Mouse (Mus musculus) CH12.LX (cell line): Measurements from ENCODE around the gene Srgap1. TPM values are rescaled to one million over a fixed set of nuclear protein-coding genes. Genes with fewer than 3 reads are reported as not detected.

Experiments used
- DNase-seq: peaks from one replicate; pipeline ENCODE4 v3.0.0-alpha.2; 2013; ENCODE audit errors: extremely low read depth
- H3K27ac ChIP-seq: 2 replicates; pipeline ENCODE4 v1.5.1; 2012; ENCODE audit warnings: low read depth, mild to moderate bottlenecking, control low read depth, moderate library complexity; ENCODE audit not compliant: insufficient read depth
- H3K27me3 ChIP-seq: replicated peaks from 2 replicates; pipeline ENCODE3; 2012; ENCODE audit warnings: inconsistent platforms
- H3K36me3 ChIP-seq, 2 experiments: replicated peaks in 1 of 2; 2 replicates each; pipeline versions ENCODE3 to v1.6.1; 2012; ENCODE audit warnings: inconsistent platforms in 1 of 2, low read length in 1 of 2, mild to moderate bottlenecking in 1 of 2, mixed read lengths in 1 of 2, moderate library complexity in 1 of 2; ENCODE audit not compliant: control insufficient read depth in 1 of 2, insufficient read depth in 1 of 2
- H3K4me1 ChIP-seq, 2 experiments: 2 replicates each; pipeline ENCODE4 v1.6.1; 2012; ENCODE audit warnings: inconsistent platforms in 1 of 2, moderate library complexity in 1 of 2; ENCODE audit not compliant: insufficient read depth in 2 of 2, control insufficient read depth in 1 of 2
- H3K4me2 ChIP-seq: 2 replicates; pipeline ENCODE4 v1.6.1; 2012; ENCODE audit warnings: low read depth, mild to moderate bottlenecking, control low read depth; ENCODE audit not compliant: poor library complexity, insufficient read depth, severe bottlenecking
- H3K4me3 ChIP-seq, 3 experiments: fragments of 150-350 bp in 1 of 3; sonication (generic) in 1 of 3; replicated peaks in 1 of 3; 2 replicates each; pipeline versions ENCODE3 to v1.5.1; 2011 to 2012; ENCODE audit warnings: low read depth in 2 of 3, low read length in 2 of 3, mild to moderate bottlenecking in 2 of 3, moderate library complexity in 2 of 3, control low read depth in 1 of 3, improper control_type of control experiment in 1 of 3, inconsistent platforms in 1 of 3, mixed read lengths in 1 of 3; ENCODE audit not compliant: poor library complexity in 1 of 3
- H3K79me2 ChIP-seq: replicated peaks from 2 replicates; pipeline ENCODE4 v1.6.1; 2012; ENCODE audit warnings: mild to moderate bottlenecking, moderate library complexity; ENCODE audit not compliant: control insufficient read depth, poor library complexity, insufficient read depth, severe bottlenecking; ENCODE audit errors: extremely low read depth
- H3K9ac ChIP-seq: 2 replicates; pipeline ENCODE4 v1.6.1; 2012; ENCODE audit warnings: low read depth, mild to moderate bottlenecking, control low read depth, moderate library complexity; ENCODE audit not compliant: insufficient read depth
- H3K9me3 ChIP-seq: replicated peaks from 2 replicates; pipeline ENCODE3; 2012; ENCODE audit warnings: low read length, inconsistent platforms, mixed read lengths
- CHD1 ChIP-seq: IDR thresholded peaks from 2 replicates; pipeline ENCODE4 v1.6.1; 2012; ENCODE audit warnings: low read depth, low read length, improper control_type of control experiment, inconsistent platforms
- CHD2 ChIP-seq: IDR thresholded peaks from 2 replicates; pipeline ENCODE4 v1.6.1; 2011; ENCODE audit warnings: low read length, improper control_type of control experiment
- CTCF ChIP-seq, 2 experiments: IDR thresholded peaks in 1 of 2; conservative IDR thresholded peaks in 1 of 2; 2 replicates each; pipeline ENCODE4 v1.5.1; 2011 to 2012; ENCODE audit warnings: low read depth in 2 of 2, low read length in 2 of 2, improper control_type of control experiment in 1 of 2, inconsistent platforms in 1 of 2, mild to moderate bottlenecking in 1 of 2, moderate library complexity in 1 of 2
- E2F4 ChIP-seq: IDR thresholded peaks from 2 replicates; pipeline ENCODE4 v1.6.1; 2011; ENCODE audit warnings: low read depth, low read length, improper control_type of control experiment; ENCODE audit not compliant: insufficient replicate concordance
- EP300 ChIP-seq: IDR thresholded peaks from 2 replicates; pipeline ENCODE4 v1.6.1; 2011; ENCODE audit warnings: low read length, improper control_type of control experiment
- ETS1 ChIP-seq: conservative IDR thresholded peaks from 2 replicates; pipeline ENCODE4 v1.6.1; 2012; ENCODE audit warnings: low read depth, mild to moderate bottlenecking, inconsistent platforms, low read length, improper control_type of control experiment, moderate library complexity
- GABPA ChIP-seq: IDR thresholded peaks from 2 replicates; pipeline ENCODE4 v1.6.1; 2012; ENCODE audit warnings: low read depth, low read length, improper control_type of control experiment, inconsistent platforms; ENCODE audit not compliant: insufficient replicate concordance
- HCFC1 ChIP-seq: IDR thresholded peaks from 2 replicates; pipeline ENCODE4 v1.6.1; 2012; ENCODE audit warnings: low read depth, mild to moderate bottlenecking, inconsistent platforms, low read length, improper control_type of control experiment
- IRF4 ChIP-seq: IDR thresholded peaks from 2 replicates; pipeline ENCODE4 v1.6.1; 2014; ENCODE audit warnings: low read depth, mild to moderate bottlenecking, inconsistent platforms, low read length, improper control_type of control experiment
- JUN ChIP-seq: IDR thresholded peaks from 2 replicates; pipeline ENCODE4 v1.6.1; 2011; ENCODE audit warnings: low read depth, mild to moderate bottlenecking, low read length, improper control_type of control experiment, moderate library complexity; ENCODE audit not compliant: insufficient read depth
- MAFK ChIP-seq: IDR thresholded peaks from 2 replicates; pipeline ENCODE4 v1.6.1; 2011; ENCODE audit warnings: low read length, improper control_type of control experiment; ENCODE audit not compliant: insufficient replicate concordance
- MEF2A ChIP-seq: IDR thresholded peaks from 2 replicates; pipeline ENCODE4 v1.6.1; 2014; ENCODE audit warnings: low read depth, mild to moderate bottlenecking, inconsistent platforms, low read length, improper control_type of control experiment, borderline replicate concordance
- MXI1 ChIP-seq: IDR thresholded peaks from 2 replicates; pipeline ENCODE4 v1.6.1; 2011; ENCODE audit warnings: mild to moderate bottlenecking, low read depth, low read length, improper control_type of control experiment
- MYC ChIP-seq: IDR thresholded peaks from 2 replicates; pipeline ENCODE4 v1.6.1; 2011; ENCODE audit warnings: low read depth, mild to moderate bottlenecking, improper control_type of control experiment, low read length
- NELFE ChIP-seq: IDR thresholded peaks from 2 replicates; pipeline ENCODE4 v1.6.1; 2011; ENCODE audit warnings: low read depth, low read length, improper control_type of control experiment
- POLR2AphosphoS2 ChIP-seq: IDR thresholded peaks from 2 replicates; pipeline ENCODE4 v1.6.1; 2011; ENCODE audit warnings: low read depth, low read length, improper control_type of control experiment
- RCOR1 ChIP-seq: conservative IDR thresholded peaks from 2 replicates; pipeline ENCODE4 v1.6.1; 2012; ENCODE audit warnings: low read depth, mild to moderate bottlenecking, inconsistent platforms, low read length, improper control_type of control experiment
- SIN3A ChIP-seq: IDR thresholded peaks from 2 replicates; pipeline ENCODE4 v1.6.1; 2012; ENCODE audit warnings: low read length, improper control_type of control experiment, inconsistent platforms
- SMC3 ChIP-seq: IDR thresholded peaks from 2 replicates; pipeline ENCODE4 v1.6.1; 2011; ENCODE audit warnings: low read depth, low read length, improper control_type of control experiment
- TBP ChIP-seq: conservative IDR thresholded peaks from 2 replicates; pipeline ENCODE4 v1.6.1; 2011; ENCODE audit warnings: low read depth, low read length, improper control_type of control experiment
- UBTF ChIP-seq: IDR thresholded peaks from 2 replicates; pipeline ENCODE4 v1.6.1; 2012; ENCODE audit warnings: low read depth, mild to moderate bottlenecking, inconsistent platforms, low read length, improper control_type of control experiment, moderate library complexity
- USF2 ChIP-seq: conservative IDR thresholded peaks from 2 replicates; pipeline ENCODE4 v1.6.1; 2011; ENCODE audit warnings: low read depth, low read length, improper control_type of control experiment
- ZC3H11A ChIP-seq: IDR thresholded peaks from 2 replicates; pipeline ENCODE4 v1.6.1; 2012; ENCODE audit warnings: low read depth, mild to moderate bottlenecking, inconsistent platforms, low read length, improper control_type of control experiment
- ZMIZ1 ChIP-seq: IDR thresholded peaks from 2 replicates; pipeline ENCODE4 v1.6.1; 2012; ENCODE audit warnings: low read depth, mild to moderate bottlenecking, inconsistent platforms, low read length, improper control_type of control experiment
- dilution Hi-C: fragments of 300-500 bp; cut with MboI; formaldehyde crosslinking; loops from 2 replicates; pipeline ENCODE4 v1.14.3; 2020; ENCODE audit warnings: low sequenced_read_pairs; ENCODE audit not compliant: extremely low pct_unique_long_range_greater_than_20kb, extremely low pct_ligation_motif_present
- in situ Hi-C: fragments of 300-500 bp; cut with MboI; formaldehyde crosslinking; loops from 3 replicates; pipeline ENCODE4 v1.14.3; 2019; ENCODE audit warnings: low sequenced_read_pairs, low pct_ligation_motif_present, low pct_unique_long_range_greater_than_20kb, mixed read lengths
- polyA plus RNA-seq: library from polyadenylated mRNA; unstranded; fragments of >175 nt; gene quantifications from 2 replicates; pipeline ENCODE4 v1.2.1, GENCODE M21; 2012; ENCODE audit warnings: low read depth; ENCODE audit not compliant: insufficient read length
- total RNA-seq, 2 experiments: library from RNA; depleted of rRNA; stranded (reverse); fragments of 300-350 nt in 1 of 2; fragments of >200 nt in 1 of 2; gene quantifications; 2 replicates each; pipeline ENCODE4 v1.2.3; 2012 to 2014

Gene Srgap1
- total and polyA plus RNA-seq, 3 experiments, result not detected

- in situ Hi-C loops (no loop called here), dilution Hi-C loops (no loop called here)
- Histone ChIP-seq H3K27me3 (no peaks in the 10 kb centered on the region), H3K79me2 (no peaks in the 10 kb centered on the region), H3K4me1 (peaks cover 0 to 15% of the 10 kb centered on the region in 2 experiments; a peak in 2 of 4 replicates), H3K9me3 (no peaks in the 10 kb centered on the region), H3K27ac (no peak overlapping the region), H3K4me3 (no peak overlapping the region), H3K9ac (no peak overlapping the region), H3K4me2 (no peak overlapping the region), H3K36me3 (no peaks in the 10 kb centered on the region)
- TF ChIP-seq UBTF (no peak), SIN3A (no peak), POLR2AphosphoS2 (no peak), MXI1 (no peak), USF2 (no peak), MAFK (no peak), TBP (no peak), CTCF (conservative IDR thresholded peaks at IDR 0.05 in 1 of 2, IDR thresholded peaks at IDR 0.05 in 1 of 2; ENCODE audit: low read depth in 2 of 2, low read length in 2 of 2) (no peak), MYC (no peak), ZMIZ1 (no peak), IRF4 (no peak), ZC3H11A (no peak), E2F4 (no peak), HCFC1 (no peak), MEF2A (no peak), EP300 (no peak), JUN (no peak), CHD1 (no peak), CHD2 (no peak)
- DNase-seq, result no peak
Observed at GRCm38 (mm10) chr10:121926094-121926493, 121.0 kb downstream of the Srgap1 start.

GRCm38 (mm10) chr10:121919016-121919415 lies 128.1 kb downstream of the Srgap1 start:
- H3K4me3 ChIP-seq, result no peak overlapping the region
- no peak overlapping the region for H3K27ac ChIP-seq
- no peak for TF ChIP-seq ETS1
- TF ChIP-seq GABPA, result no peak
- no peak for TF ChIP-seq SMC3
- no peak for TF ChIP-seq POLR2AphosphoS2
- TF ChIP-seq RCOR1, result no peak
- TF ChIP-seq MAFK, result no peak
- TF ChIP-seq MYC, result no peak
- no peak for TF ChIP-seq NELFE
- no peak for TF ChIP-seq MXI1
- TF ChIP-seq TBP, result no peak
- TF ChIP-seq CHD2, result no peak
- no peak for TF ChIP-seq MEF2A
- no peak for TF ChIP-seq CHD1
- TF ChIP-seq, all 38 proteins: peak for 0
- Histone ChIP-seq H3K9ac (no peak overlapping the region), H3K27me3 (no peaks in the 10 kb centered on the region), H3K36me3 (no peaks in the 10 kb centered on the region), H3K9me3 (no peaks in the 10 kb centered on the region), H3K4me2 (no peak overlapping the region), H3K79me2 (no peaks in the 10 kb centered on the region), H3K4me1 (no peaks in the 10 kb centered on the region)
- DNase-seq, result no peak
- dilution Hi-C loops, result no loop called here
- in situ Hi-C loops, result no loop called here
